Mouse (Mus musculus): ENCODE measurements around the gene Selplg. TPM values are rescaled to one million over a fixed set of nuclear protein-coding genes. Genes with fewer than 3 reads are reported as not detected.

The Selplg gene
- polyA plus RNA-seq, 1 experiment from 2014 or later: 7.5 TPM

- Histone ChIP-seq H3K27me3 (replicated peaks) (no peaks in the 10 kb centered on the region), H3K4me1 (no peaks in the 10 kb centered on the region), H3K9me3 (no peaks in the 10 kb centered on the region), H3K36me3 (no peaks in the 10 kb centered on the region), H3K9ac (no peak overlapping the region), H3K4me3 (replicated peaks) (no peak overlapping the region), H3K4me2 (no peak overlapping the region), H3K27ac (no peak overlapping the region)
- no peak for ATAC-seq (ENCODE audit: insufficient read depth, low FRiP score, low read depth)
- WGBS: 52% methylated on average over 16 of the region's 16 CpGs
Observed at GRCm38 (mm10) chr5:113833316-113833947, 988 bp upstream of the Selplg start.

DNA sequence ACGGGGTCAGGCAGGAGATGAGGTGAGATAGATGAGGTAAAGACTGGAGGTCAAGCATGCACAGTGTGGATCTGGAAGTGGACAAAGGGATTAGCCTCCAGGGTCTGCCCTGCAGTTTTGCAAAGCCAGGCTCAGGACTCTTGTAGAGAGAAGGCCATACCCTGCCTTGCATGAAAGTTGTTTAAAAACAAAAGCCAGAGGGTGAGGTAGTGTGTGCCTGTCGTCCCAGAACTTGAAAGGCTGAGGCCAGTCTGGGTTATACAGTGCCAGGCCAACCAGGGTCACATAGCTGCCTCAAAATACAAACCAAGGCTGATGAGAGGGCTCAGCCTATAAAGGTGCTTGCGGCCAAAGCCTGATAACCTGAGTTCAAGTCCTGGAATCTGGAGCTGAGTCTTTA, 703 bp downstream of the Selplg start:
- H3K4me3 ChIP-seq (replicated peaks): no peak overlapping the region
- no peaks in the 10 kb centered on the region for H3K36me3 ChIP-seq
- no peak overlapping the region for H3K27ac ChIP-seq
- H3K27me3 ChIP-seq (replicated peaks): no peaks in the 10 kb centered on the region
- no peaks in the 10 kb centered on the region for H3K4me1 ChIP-seq
- H3K4me2 ChIP-seq: no peak overlapping the region
- H3K9ac ChIP-seq: no peak overlapping the region
- no peak for ATAC-seq (ENCODE audit: insufficient read depth, low FRiP score, low read depth)
- 41% methylated on average over 3 of the region's 3 CpGs for WGBS
- H3K9me3 ChIP-seq: no peaks in the 10 kb centered on the region

DNA sequence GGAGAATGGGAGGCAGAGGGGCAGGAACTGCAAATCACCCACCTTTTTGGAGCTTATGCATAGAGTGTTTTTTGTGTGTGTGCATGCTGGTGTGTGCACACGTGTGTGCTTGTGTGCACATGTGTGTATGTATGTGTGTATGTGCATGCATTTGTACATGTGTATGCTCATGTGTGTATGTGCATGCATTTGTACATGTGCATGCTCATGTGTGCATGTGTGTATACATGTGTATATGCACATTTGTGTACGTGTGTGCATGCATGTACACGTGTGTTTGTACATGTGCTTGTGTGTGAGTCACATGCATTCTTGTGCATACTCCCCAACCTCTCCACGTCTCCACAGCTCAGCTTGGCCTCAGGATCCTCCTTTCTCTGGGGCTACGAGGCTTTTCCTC, 1.6 kb downstream of the Selplg start:
- 88% methylated on average over 5 of the region's 5 CpGs for WGBS
- Histone ChIP-seq H3K9me3 (no peaks in the 10 kb centered on the region), H3K4me2 (no peak overlapping the region), H3K9ac (no peak overlapping the region), H3K36me3 (no peaks in the 10 kb centered on the region), H3K4me3 (replicated peaks) (no peak overlapping the region), H3K27ac (no peak overlapping the region), H3K4me1 (no peaks in the 10 kb centered on the region), H3K27me3 (replicated peaks) (no peaks in the 10 kb centered on the region)
- no peak for ATAC-seq (ENCODE audit: insufficient read depth, low FRiP score, low read depth)

DNA sequence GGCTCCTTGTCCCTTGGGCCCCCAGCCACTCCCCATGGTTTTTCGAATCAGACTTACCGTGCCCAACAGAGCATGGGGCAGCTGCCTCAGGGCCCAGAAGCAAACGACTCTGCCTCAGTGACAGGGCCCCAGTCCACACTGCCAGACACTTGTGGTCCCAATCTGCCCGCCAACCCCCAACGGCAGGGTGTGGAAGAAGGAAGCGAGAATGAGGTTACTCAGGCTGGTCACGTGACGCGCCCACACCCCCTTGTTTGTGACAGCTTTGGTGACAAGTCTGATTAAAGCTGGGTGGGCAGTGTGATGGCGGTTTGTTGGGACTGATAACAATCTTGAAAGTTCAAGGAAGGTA, 2.2 kb downstream of the Selplg start:
- ATAC-seq (ENCODE audit: insufficient read depth, low FRiP score, low read depth): peak; percentile 23; the same call in 1 of the 2 replicates
- Histone ChIP-seq H3K4me2 (no peak overlapping the region), H3K36me3 (no peaks in the 10 kb centered on the region), H3K9ac (no peak overlapping the region), H3K27ac (no peak overlapping the region), H3K4me1 (no peaks in the 10 kb centered on the region), H3K9me3 (no peaks in the 10 kb centered on the region), H3K27me3 (replicated peaks) (no peaks in the 10 kb centered on the region), H3K4me3 (replicated peaks) (0 out of 2 replicates have a peak overlapping the region, but pooled peaks have one; percentile 11)
- WGBS: 55% methylated on average over 10 of the region's 10 CpGs

DNA sequence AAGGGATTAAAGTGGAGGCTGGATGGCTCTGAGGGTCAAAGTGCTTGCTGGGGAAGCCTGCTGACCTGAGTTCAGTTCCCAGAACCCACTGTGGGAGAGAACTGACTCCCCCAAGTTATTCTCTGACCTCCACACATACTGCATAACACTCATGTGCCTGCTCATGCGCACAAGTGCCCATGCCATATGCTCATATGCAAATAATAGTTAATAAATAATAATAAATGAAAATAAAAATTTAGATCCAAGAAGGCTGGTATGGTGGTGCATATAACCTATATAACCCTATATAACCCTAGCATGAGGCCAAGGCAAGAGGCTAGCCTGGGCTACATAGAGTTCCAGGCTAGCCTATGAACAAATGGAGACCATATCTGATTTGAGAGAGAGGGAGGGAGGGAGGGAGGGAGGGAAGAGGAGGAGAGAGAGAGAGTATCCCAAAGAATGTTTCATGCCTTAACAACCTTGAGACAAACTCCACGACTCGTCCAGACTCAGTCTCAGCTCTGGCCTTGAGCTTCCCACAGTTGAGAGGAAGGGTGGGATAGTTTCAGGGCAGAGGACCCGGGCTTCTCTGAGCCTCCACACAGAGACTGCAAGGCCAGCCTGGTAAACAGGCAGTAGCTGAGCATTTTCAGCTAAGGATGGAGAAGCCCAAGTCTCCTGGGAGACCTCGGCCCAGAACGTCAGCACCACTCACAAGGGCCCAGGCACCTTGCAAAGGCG, 2.7 kb downstream of the Selplg start:
- no peak overlapping the region for H3K4me2 ChIP-seq
- H3K4me3 ChIP-seq (replicated peaks): 0 out of 2 replicates have a peak overlapping the region, but pooled peaks have one; percentile 11
- H3K27ac ChIP-seq: no peak overlapping the region
- WGBS: 74% methylated on average over 7 of the region's 7 CpGs
- no peaks in the 10 kb centered on the region for H3K27me3 ChIP-seq (replicated peaks)
- no peak for ATAC-seq (ENCODE audit: insufficient read depth, low FRiP score, low read depth)
- no peak overlapping the region for H3K9ac ChIP-seq
- H3K4me1 ChIP-seq: no peaks in the 10 kb centered on the region
- no peaks in the 10 kb centered on the region for H3K9me3 ChIP-seq
- H3K36me3 ChIP-seq: no peaks in the 10 kb centered on the region

- Histone ChIP-seq H3K36me3 (no peaks in the 10 kb centered on the region), H3K27ac (no peak overlapping the region), H3K4me3 (replicated peaks) (no peak overlapping the region), H3K4me2 (no peak overlapping the region), H3K9me3 (no peaks in the 10 kb centered on the region), H3K27me3 (replicated peaks) (no peaks in the 10 kb centered on the region), H3K9ac (no peak overlapping the region), H3K4me1 (no peaks in the 10 kb centered on the region)
- no peak for ATAC-seq (ENCODE audit: insufficient read depth, low FRiP score, low read depth)
- 51% methylated on average over 7 of the region's 7 CpGs for WGBS
Observed at GRCm38 (mm10) chr5:113828481-113828880, 4.0 kb downstream of the Selplg start.

GRCm38 (mm10) chr5:113827991-113828411, 4.4 kb downstream of the Selplg start:
- no peak for ATAC-seq (ENCODE audit: insufficient read depth, low FRiP score, low read depth)
- Histone ChIP-seq H3K36me3 (no peaks in the 10 kb centered on the region), H3K27ac (no peak overlapping the region), H3K9ac (no peak overlapping the region), H3K4me1 (no peaks in the 10 kb centered on the region), H3K27me3 (replicated peaks) (no peaks in the 10 kb centered on the region), H3K4me2 (no peak overlapping the region), H3K9me3 (no peaks in the 10 kb centered on the region), H3K4me3 (replicated peaks) (no peak overlapping the region)
- whole genome bisulfite sequencing: 38% methylated on average over 4 of the region's 4 CpGs

GRCm38 (mm10) chr5:113826619-113827018, 5.8 kb downstream of the Selplg start:
- Histone ChIP-seq H3K27ac (no peak overlapping the region), H3K4me2 (no peak overlapping the region), H3K4me1 (no peaks in the 10 kb centered on the region), H3K4me3 (replicated peaks) (no peak overlapping the region), H3K36me3 (no peaks in the 10 kb centered on the region), H3K27me3 (replicated peaks) (no peaks in the 10 kb centered on the region), H3K9ac (no peak overlapping the region), H3K9me3 (no peaks in the 10 kb centered on the region)
- ATAC-seq (ENCODE audit: insufficient read depth, low FRiP score, low read depth): no peak
- 84% methylated on average over 4 of the region's 4 CpGs for WGBS

DNA sequence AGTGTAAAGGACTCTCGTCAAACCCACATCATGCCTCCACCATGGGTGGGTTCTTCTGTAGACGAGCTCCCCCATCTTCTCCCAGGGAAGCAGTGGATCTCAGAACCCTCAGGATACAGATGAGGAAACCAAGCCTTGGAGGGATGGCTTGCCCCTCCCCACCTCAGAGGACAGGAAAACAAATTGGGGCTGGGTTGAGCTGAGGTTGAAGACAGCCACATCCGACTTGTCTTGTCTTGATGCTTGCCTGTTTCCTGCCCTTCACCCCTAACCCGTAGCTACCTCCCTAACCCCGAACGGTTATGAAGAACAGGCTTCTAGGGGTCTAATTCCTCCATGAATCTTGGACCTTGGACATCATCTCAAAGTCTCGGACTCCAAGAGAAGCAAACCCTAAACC, 6.9 kb downstream of the Selplg start:
- Histone ChIP-seq H3K36me3 (no peaks in the 10 kb centered on the region), H3K27me3 (replicated peaks) (no peaks in the 10 kb centered on the region), H3K9me3 (no peaks in the 10 kb centered on the region), H3K4me3 (replicated peaks) (no peak overlapping the region), H3K4me1 (no peaks in the 10 kb centered on the region), H3K4me2 (no peak overlapping the region), H3K27ac (no peak overlapping the region), H3K9ac (no peak overlapping the region)
- ATAC-seq (ENCODE audit: insufficient read depth, low FRiP score, low read depth): no peak
- WGBS: 75% methylated on average over 7 of the region's 7 CpGs

GRCm38 (mm10) chr5:113824228-113824627, 8.2 kb downstream of the Selplg start:
- Histone ChIP-seq H3K36me3 (no peaks in the 10 kb centered on the region), H3K27me3 (replicated peaks) (no peaks in the 10 kb centered on the region), H3K4me1 (no peaks in the 10 kb centered on the region), H3K9me3 (no peaks in the 10 kb centered on the region), H3K9ac (no peak overlapping the region), H3K4me2 (no peak overlapping the region), H3K4me3 (replicated peaks) (no peak overlapping the region), H3K27ac (no peak overlapping the region)
- WGBS: 73% methylated on average over 4 of the region's 4 CpGs
- no peak for ATAC-seq (ENCODE audit: insufficient read depth, low FRiP score, low read depth)

- Histone ChIP-seq H3K36me3 (no peaks in the 10 kb centered on the region), H3K27ac (no peak overlapping the region), H3K4me2 (no peak overlapping the region), H3K27me3 (replicated peaks) (no peaks in the 10 kb centered on the region), H3K9me3 (no peaks in the 10 kb centered on the region), H3K4me3 (replicated peaks) (no peak overlapping the region), H3K4me1 (0 out of 2 replicates have a peak, but pooled peaks cover 7% of the 10 kb centered on the region), H3K9ac (no peak overlapping the region)
- 66% methylated on average over 14 of the region's 14 CpGs for WGBS
- ATAC-seq (ENCODE audit: insufficient read depth, low FRiP score, low read depth): no peak
Observed at GRCm38 (mm10) chr5:113818572-113818971, 13.9 kb downstream of the Selplg start.

DNA sequence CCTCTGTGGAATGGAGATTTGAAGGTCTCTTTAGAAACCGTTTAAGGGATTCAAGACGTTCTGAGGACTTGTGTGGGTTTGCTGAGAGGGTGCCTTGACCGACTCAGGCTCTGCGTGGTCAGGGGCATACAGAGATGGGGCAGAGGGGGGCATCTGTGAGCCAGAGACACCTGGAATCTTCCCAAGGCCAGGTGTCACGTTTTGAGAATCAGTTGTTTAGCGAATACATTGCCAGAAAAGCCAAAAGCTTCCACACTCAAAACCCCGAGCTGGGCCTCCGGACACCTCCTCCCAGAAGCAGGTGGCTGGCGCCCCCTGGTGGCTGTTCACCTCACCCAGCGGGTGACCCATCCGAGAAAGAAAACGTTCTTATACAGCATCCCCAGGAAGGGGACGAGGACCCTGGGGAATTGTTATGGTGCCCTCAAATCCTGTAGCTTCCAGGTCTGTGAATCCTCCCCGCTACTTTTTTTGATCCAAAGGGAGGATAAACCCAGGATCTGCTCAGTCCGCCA, 16.7 kb downstream of the Selplg start:
- Histone ChIP-seq H3K4me2 (0 out of 2 replicates have a peak overlapping the region, but pooled peaks have one; percentile 11), H3K4me1 (0 out of 2 replicates have a peak, but pooled peaks cover 7% of the 10 kb centered on the region), H3K36me3 (no peaks in the 10 kb centered on the region), H3K27ac (no peak overlapping the region), H3K4me3 (replicated peaks) (no peak overlapping the region), H3K9ac (no peak overlapping the region), H3K9me3 (no peaks in the 10 kb centered on the region), H3K27me3 (replicated peaks) (no peaks in the 10 kb centered on the region)
- ATAC-seq (ENCODE audit: insufficient read depth, low FRiP score, low read depth): no peak
- WGBS: 11% methylated on average over 15 of the region's 15 CpGs
